Mouse (Mus musculus): ENCODE measurements around the gene Riok2.
A peak's percentile ranks its signal among the peaks of the same experiment; 100 is the strongest.
"Not testable (repeated sequence)": the region's sequence is repeated elsewhere in the genome, so short reads cannot be mapped to it uniquely, and the experiment has no call there.

Gene Riok2

GRCm38 (mm10) chr17:17373918-17374910 lies at the start of gene Riok2:
Gene Riok2 (plus strand): TSS chr17:17374309.
- peak; percentile 84 to 96 for DNase-seq (ENCODE audit: low spot score in 2 of 2)

- DNase-seq (ENCODE audit: low spot score in 2 of 2), result not testable (repeated sequence)
Measured at GRCm38 (mm10) chr17:17326022-17326421, 48.1 kb upstream of the Riok2 start.

GRCm38 (mm10) chr17:17326636-17327035 lies 47.5 kb upstream of the Riok2 start:
- DNase-seq (ENCODE audit: low spot score in 2 of 2), result no peak

- DNase-seq (ENCODE audit: low spot score in 2 of 2), result not testable (repeated sequence)
Measured at GRCm38 (mm10) chr17:17345374-17346183, 28.5 kb upstream of the Riok2 start.

GRCm38 (mm10) chr17:17346281-17346680 lies 27.8 kb upstream of the Riok2 start:
- DNase-seq (ENCODE audit: low spot score in 2 of 2), result not testable (repeated sequence)

GRCm38 (mm10) chr17:17373550-17373917 lies 575 bp upstream of the Riok2 start:
- no peak for DNase-seq (ENCODE audit: low spot score in 2 of 2)

GRCm38 (mm10) chr17:17375581-17375980 lies 1.5 kb downstream of the Riok2 start:
- DNase-seq (ENCODE audit: low spot score in 2 of 2), result no peak

GRCm38 (mm10) chr17:17383703-17384102 lies 9.6 kb downstream of the Riok2 start:
- no peak for DNase-seq (ENCODE audit: low spot score in 2 of 2)

GRCm38 (mm10) chr17:17384502-17384901 lies 10.4 kb downstream of the Riok2 start:
- no peak for DNase-seq (ENCODE audit: low spot score in 2 of 2)

- DNase-seq (ENCODE audit: low spot score in 2 of 2), result no peak
Measured at GRCm38 (mm10) chr17:17386117-17386516, 12.0 kb downstream of the Riok2 start.

- no peak for DNase-seq (ENCODE audit: low spot score in 2 of 2)
Measured at GRCm38 (mm10) chr17:17391823-17392222, 17.7 kb downstream of the Riok2 start.

GRCm38 (mm10) chr17:17392863-17393262 lies 18.8 kb downstream of the Riok2 start:
- DNase-seq (ENCODE audit: low spot score in 2 of 2), result no peak

GRCm38 (mm10) chr17:17393300-17393699 lies 19.2 kb downstream of the Riok2 start:
- DNase-seq (ENCODE audit: low spot score in 2 of 2), result no peak

- DNase-seq (ENCODE audit: low spot score in 2 of 2), result peak; percentile 44 to 52
Measured at GRCm38 (mm10) chr17:17394336-17394735, 20.2 kb downstream of the Riok2 start.

GRCm38 (mm10) chr17:17396869-17397268 lies 22.8 kb downstream of the Riok2 start:
- no peak for DNase-seq (ENCODE audit: low spot score in 2 of 2)

GRCm38 (mm10) chr17:17398664-17399063 lies 24.6 kb downstream of the Riok2 start:
- no peak for DNase-seq (ENCODE audit: low spot score in 2 of 2)

GRCm38 (mm10) chr17:17402222-17403004 lies 28.3 kb downstream of the Riok2 start, which contains the start of gene Lix1:
Gene Lix1 (plus strand): TSS chr17:17402672.
- no peak for DNase-seq (ENCODE audit: low spot score in 2 of 2)

GRCm38 (mm10) chr17:17403038-17403437 lies 28.9 kb downstream of the Riok2 start:
- no peak for DNase-seq (ENCODE audit: low spot score in 2 of 2)

GRCm38 (mm10) chr17:17403578-17404112 lies 29.5 kb downstream of the Riok2 start:
- DNase-seq (ENCODE audit: low spot score in 2 of 2), result no peak

- no peak for DNase-seq (ENCODE audit: low spot score in 2 of 2)
Measured at GRCm38 (mm10) chr17:17404811-17405544, 30.9 kb downstream of the Riok2 start.

- no peak for DNase-seq (ENCODE audit: low spot score in 2 of 2)
Measured at GRCm38 (mm10) chr17:17405606-17406005, 31.5 kb downstream of the Riok2 start.
